Mouse (Mus musculus): ENCODE data around the gene Slc46a2.

Slc46a2 gene

DNA sequence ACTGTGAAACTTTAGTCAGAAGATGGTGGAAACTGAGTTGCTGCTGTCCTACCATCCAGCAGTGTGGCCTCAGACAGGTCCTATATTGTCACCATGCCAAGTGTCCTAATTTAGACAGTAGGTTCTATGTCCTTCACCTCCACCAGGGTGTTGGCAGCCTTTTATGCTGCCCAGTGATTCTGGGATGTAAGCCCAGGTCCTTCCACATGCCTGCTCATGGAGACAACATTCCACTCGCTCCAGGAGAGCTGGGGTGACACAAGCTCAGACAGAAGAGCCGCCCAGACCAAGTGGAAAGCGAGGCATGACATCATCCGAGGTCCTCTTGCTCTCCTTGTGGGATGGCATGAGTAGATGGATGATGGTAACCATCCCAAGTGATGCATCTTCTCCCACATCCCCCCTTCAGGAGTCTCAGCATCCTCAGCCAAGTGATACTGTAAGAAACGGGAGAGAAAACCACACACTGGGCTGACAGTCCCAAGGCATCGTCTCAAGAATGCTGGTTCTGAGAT is 24.7 kb downstream of the Slc46a2 start:
- no peak for DNase-seq

DNA sequence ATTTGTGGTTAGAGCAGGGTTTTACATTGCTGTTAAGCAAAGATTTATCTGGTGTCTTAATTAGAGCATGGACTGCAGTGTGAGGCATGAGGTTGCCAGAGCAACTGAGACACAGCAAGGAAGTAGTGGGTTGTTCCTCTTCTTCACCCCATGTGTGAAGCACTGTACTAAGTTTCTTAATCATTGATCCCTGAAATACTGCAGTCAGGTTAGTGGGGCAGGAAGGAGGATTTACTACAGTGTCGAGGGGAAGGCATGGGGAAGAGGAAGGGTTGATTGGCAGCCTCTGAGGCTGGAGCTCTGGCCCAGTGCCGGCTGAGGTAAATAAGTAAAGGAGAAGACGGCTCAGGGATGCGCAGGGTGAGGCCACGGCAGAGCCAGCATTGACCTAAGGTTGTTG is 26.8 kb downstream of the Slc46a2 start:
- DNase-seq, result no peak

DNA sequence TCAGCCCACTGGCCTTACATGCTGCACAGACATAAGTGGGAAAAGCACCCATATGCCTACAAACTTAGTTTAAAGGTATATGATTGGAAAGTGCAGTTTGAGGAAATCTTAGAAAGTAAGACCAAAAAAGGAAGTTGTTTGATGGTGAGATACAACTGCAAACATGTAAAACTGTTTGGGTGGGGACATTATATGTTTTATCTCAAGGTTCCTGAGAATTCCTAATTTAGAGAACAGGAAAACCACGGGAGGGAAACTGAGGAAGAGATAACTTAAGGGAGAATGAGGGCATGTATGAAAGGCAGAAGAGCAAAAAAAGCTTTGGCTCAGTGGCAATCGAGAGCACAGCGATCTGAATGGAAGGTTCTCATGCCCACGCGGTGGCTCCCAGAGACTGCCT is 27.8 kb downstream of the Slc46a2 start:
- DNase-seq, result no peak

DNA sequence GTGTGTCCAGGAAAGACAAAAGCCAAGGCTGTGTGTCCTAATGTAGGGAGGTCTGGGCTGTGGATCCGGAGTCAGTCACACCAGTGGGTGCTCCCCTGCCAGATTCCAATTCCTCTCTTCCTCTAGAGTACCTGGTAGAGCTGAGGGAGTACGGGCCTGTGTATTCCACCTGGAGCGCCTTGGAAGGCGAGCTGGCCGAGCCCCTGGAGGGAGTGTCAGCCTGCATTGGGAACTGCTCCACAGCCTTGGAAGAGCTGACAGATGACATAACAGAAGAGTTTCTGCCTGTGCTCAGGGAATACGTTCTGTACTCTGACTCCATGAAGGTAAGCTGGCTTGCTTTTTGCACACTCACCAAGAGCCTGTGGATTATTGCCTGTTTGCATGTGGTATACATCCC is 28.6 kb downstream of the Slc46a2 start:
- no peak for DNase-seq

DNA sequence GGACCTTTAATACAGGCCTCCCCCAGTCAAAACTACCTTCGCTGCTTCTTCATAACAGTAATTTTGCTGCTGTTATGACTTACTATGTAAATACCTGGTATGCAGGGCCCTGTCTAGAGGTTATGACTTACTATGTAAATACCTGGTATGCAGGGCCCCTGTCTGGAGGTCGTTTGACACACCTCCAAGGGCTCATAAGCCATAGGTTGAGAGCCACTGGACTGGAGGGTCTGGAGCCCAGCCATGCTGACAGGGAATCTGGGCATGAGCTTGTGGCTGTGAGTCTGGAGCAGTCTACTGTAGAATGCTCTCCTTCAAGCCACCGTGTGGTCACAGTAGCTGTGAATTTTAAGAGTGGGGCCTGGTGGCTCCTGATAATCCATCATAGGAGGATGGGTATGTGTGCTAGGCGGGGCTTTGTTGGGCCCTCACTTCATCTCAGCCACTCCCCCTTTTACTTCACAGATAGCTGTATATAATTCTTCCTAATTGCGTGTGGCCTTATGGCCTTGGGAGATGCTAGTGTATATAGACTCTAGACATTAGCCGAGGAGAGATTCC is 30.6 kb downstream of the Slc46a2 start:
- DNase-seq, result no peak

DNA sequence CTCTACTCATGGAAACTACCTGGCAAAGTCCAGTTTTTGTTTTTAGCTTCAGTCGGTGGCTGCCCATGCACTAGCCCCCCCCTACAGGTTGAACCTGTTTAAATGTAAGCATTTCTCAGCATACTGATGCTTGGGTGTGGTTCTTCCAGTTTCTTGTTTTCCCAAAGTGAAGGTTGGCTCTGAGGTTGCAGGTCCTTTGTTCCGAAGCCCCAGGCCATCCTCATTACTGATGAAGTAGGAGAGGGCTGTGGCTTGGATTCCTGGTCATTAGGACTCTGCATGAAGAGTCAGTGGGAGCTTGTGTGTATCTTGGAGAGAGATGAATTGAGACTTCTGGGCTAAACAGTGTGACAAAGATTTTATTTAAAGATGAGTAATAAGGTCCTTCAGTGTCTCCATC is 33.6 kb downstream of the Slc46a2 start:
- no peak for DNase-seq

DNA sequence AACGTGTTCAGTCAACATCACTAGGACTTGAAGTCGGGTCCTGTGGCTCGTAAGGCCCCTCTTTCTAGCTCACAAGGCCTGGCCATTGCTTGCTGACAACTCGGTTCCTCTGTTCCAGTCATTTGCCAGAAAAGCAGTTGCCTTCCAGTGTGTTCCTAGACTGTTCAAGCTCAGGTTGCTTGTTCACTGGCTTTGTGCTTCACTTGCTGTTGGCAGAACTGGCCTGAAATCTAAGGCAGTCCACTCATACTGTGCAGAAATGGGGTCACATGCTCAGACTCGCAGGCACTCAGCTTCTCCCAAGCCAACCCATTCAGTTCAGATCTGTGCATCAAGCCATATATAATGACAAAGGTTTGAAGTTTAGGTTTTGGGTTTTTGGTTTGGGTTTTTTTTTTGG is 34.1 kb downstream of the Slc46a2 start:
- no peak for DNase-seq

DNA sequence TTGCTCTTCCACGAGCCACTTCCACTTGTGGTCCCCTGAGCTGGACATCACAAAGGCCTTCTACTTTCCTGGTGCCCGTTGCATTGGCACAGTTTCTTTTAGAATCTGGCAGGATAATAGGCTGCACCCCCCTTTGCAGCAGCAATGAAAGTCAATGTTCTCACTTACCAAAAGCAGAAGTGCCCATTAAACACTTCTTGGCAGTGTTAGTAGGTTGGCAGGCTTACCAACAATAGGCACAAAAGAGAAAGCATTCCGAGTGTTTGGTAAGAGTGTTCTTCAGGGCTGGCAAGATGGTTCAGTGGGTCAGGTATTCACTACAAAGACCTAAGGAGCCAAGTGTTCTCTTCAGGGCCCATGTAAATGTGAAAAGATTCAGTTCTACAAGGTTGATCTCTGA is 35.4 kb downstream of the Slc46a2 start:
- DNase-seq, result no peak

DNA sequence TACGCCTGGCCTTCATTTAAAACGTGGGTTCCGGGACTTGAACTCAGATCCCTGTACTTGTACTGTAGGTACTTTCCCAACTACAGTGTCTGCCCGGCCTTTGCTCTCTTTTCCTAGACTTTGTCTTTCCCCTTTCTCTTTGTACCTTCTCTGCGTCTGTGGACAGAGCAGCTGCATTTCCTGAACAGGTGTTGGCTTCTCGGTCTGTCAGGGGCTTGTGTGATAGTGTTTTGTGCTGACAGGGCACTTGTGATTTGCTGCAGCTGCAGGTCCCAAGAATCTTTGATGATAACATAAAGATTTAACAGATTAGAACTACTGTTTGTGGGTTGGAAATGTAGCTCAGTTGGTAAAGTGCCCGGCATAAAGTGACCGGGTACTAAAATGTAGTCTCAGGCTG is 36.3 kb downstream of the Slc46a2 start:
- DNase-seq, result peak; percentile 31 to 62

DNA sequence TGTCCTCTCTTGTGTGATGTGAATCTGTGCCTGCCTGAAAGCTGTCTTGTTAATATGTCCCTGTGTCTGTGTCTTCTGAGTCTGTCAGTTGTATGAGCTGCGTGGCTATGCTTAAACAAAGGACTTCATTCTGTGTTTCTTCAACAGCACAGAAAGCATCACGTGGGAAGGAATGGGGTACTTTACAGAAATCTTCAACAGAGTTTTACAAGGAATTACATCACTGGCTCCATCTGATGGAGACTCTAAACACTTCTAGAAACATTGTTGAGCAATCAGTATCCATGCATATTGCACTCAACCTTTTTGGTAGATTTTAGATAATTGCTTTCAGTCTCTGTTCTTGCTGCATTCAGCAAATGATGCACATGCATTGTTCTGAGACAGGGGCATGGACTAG is 37.8 kb downstream of the Slc46a2 start:
- no peak for DNase-seq

DNA sequence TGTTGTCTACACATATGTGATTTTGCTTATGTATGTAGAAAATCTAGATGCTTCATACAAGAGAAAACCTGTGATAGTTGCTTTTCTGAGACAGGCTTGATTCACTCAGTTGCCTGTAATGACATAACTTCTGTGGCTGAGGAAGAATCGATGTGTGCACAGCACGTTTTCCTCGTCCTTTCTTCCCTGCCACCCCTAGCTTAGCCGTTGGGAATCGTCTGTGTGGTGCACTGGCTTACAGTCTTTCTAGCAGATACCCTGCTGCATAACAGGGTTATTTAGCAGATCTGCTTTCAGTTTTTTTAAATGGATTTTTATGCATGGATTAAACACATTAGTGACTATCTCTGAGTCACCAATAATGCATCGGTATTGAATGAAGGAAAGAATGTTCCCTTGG is 38.3 kb downstream of the Slc46a2 start:
- no peak for DNase-seq

DNA sequence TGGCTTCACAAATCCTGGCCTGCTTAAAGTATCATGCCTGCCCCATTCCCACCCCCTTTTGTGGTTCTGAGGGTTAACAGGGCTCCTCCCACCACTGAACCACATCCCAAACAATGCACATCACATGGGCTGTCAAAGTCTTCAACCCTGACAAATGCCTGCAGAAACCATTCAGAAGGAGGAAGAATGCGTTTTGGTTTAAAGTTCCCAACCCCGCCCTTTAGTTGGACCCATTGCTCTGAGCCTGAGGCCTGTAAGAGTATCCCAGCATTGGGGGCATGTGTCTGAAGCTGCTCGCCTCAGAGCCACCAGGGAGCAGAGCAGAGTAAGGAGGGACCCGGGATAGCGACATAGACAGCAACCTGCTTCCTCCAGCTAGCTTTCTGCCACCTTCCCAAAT is 41.0 kb downstream of the Slc46a2 start:
- no peak for DNase-seq

DNA sequence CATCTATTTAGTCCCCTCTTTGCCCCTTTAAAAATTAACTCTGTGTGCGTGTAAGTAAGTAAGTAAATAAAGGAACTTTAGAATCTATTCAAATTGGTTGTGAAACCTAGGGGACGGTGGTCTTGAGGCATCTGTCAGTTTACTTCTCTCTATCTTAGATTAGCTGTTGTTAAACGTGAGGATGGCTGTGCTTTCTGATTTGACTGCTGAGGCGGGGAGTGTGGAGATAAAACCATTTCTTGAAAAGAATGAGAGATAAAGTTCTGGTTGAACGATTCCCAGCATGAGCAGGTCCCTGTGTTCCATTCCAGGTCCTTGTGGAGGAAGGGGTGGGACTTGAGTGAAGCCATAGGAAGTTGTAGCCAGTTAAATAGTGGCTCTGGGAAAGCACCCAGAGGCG is 41.6 kb downstream of the Slc46a2 start:
- no peak for DNase-seq

DNA sequence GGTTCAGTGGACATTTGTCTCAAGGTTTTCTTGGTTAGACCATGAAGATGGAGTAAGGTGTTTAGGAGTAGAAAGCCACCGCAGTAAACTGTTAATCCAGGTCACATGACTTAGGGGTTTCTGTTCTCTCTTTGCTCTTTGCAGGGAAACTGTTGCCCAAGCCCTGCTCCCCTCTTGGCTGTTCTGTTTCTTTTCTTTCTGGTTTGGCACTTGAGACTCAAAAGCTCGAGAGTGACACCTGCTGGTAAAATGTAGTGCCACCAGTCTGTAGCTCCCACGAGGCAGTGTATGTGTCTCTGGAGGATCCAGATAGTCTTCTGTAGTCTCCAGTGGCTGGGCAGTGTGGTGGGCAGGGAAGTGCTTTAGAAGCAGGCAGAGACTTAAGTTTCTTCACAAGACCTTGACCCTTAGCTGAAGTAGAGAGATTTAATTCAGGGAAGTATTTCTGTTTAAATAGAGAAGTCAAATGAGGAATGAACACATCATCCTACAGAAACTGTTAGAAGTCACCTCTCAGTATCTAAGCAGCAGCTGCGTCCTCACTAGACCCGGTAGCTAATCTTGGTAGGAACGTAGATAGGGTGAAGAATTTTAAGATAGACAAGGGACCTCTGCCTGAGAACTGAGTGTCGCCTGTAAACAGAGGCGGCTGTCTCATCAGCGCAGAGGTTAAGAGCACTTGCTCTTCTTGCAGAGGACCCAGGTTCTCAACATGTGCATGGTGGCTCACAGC is 43.8 kb downstream of the Slc46a2 start:
- peak; percentile 40 to 62 for DNase-seq

DNA sequence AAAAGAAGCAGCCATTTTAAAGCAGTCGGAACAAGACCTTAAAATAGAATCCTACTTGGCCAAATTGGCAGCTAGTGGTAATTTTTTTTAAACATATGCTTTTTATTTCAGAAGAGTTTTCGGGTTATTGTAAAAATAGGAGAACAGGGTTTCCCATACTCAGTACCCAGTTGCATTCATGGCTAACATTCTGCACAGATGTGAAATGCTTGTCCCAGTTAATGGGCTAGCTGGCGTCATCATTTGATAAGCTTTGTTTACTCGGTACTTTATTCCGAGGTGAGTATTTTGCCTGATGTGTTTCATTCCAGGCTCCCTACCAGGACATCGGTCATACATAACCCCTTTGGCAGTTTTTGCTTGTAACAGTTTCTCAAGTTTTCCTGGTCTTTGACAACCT is 44.4 kb downstream of the Slc46a2 start:
- no peak for DNase-seq

DNA sequence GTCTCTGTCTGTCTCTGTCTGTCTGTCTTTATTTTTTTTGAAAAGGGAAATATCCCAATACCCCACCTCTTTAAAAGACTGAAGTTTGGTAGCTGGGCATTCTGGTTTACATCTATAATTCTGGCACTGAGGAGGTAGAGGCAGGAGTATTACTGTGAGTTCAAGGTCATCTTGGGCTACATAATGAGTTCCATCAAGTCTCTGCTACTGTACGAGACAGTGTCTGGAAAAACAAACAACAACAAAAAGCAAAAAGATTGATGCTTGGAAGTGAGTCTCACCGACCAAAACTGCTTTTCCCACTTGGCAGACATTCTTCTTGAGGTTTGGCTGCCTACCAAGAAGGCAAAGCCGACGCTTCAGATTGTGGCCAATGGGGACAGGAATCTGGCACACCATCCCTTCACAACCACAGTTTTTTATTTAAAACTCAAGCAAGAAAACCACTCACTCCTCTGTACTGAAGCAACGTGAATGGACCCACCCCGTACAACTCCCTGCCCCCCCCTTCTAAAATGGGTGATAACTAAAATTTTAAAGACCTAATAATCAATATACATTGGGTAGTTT is 45.3 kb downstream of the Slc46a2 start:
- DNase-seq, result no peak

DNA sequence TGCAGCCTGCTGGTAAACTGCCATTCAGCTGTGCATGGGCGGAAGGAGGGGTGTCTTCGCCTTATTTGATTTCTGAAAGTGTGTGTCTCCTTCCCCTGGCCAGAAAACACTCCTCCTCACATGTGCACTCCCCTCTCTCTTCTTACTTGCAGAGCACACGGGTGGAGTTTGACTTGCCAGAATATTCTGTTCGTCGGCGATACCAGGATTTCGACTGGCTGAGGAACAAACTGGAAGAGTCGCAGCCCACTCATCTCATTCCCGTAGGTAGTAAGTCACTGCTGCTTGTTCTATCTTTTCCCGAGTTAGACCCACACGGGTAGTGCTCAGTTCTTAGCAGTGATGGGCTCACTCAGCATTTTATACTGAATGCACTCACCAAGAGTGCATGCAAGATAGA is 46.8 kb downstream of the Slc46a2 start:
- DNase-seq, result no peak

DNA sequence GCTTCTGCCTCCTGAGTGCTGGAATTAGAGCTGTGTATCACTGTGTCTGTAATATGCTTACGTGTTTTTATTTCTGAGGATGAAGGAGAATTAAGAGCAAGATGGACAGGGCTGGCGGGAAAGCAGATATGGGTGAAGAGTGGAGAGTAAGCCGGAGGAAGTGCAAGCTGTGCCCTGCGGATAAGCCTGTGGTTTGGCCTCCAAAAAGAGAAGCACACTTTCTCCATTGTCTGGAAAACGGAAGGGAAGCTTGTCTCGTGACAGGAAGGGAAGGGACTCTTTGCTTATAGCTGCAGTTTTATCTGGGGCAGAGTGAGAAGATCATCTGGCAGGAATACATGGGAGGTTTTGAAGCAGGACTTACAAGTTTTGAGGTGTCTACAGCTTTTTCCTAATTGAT is 51.0 kb downstream of the Slc46a2 start:
- DNase-seq, result no peak

DNA sequence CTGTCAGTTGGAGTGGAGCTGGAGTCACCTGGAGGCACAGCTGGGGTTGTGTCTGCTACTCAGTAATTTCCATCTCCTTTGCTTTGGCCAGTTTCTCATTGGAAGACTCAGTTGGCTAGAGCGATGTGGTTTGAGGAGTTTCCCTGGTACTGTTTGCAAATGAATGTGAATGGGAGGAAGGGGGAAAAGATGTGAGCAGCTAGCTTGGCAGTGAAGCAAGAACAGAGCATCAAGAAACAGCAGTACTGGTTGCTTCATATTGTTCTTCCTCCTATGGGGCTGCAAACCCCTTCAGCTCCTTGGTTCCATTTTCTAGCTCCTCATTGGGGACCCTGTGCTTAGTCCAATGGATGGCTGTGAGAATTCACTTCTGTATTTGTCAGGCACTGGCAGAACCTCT is 52.5 kb downstream of the Slc46a2 start:
- DNase-seq, result no peak

DNA sequence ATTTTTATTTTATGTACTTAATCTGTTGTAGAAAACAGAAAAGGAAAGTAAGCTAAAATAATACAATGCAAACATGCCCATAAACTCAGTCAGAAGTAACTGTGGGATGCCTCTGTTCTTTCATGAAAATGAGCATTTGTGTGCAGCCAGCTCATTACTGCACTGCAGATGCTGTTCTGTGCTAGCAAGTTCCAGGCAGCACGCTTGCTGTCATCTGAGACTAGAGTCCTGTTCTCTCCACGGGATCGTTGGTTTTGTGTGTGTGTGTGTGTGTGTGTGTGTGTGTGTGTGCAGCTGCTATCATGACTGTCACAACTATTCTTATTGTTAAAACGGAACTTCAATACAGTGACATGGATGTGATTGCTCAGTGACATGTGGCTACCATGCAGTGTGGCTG is 53.0 kb downstream of the Slc46a2 start:
- DNase-seq, result no peak

DNA sequence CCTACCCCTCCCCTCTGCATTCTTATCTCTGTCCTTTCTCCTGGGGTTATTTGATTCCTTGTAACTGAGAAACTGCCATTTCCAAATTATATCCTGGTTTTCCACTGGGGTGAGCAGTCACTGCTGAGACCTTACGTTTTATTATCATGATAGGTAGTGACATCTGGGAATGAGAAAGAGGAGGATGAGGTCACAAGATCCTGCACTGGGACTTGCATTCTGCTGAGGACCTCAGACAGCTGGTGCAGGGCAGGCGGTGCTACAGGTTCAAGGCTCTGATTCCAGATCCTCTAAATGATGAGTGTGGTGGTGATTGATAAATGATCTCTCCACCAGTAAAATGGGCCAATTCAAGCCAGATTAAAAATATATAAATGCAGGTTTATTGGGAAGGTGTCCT is 54.4 kb downstream of the Slc46a2 start:
- no peak for DNase-seq

DNA sequence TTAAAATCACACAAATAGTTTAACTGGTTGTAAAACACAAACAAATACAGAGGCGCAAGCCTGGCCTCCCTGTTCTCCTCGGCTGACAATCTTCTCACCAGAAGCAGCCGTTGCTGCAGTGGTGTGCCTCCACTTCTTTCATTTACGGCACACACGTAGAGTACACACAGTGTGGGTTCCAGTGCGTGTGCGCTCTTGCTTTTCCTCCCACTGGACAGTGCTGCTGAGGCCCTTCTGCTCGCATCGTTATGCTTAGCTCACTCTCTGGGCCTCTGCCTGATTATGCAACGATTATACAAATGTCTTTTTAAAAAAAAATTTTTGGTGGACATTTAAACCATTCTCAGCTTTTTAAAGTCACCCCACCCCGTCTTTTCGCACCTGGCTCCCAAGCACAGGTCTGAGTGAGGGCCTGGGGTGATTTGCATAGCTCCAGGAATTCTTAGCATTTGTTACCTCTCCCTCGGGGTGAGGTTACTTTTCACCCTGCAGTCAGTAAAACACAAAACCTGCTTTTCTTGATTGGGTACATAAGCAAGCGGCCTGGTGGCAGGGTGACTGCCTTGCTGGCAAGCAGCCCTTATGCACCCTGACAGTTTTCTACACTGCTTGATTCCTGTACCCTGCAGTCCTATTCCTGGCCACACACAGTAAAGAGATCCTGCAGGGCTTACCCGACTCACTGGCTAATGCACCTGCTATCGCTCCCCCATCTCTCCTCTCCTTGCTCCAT is 55.0 kb downstream of the Slc46a2 start:
- DNase-seq, result no peak

All from thymus, adult 18-20 months (tissue).